Mouse (Mus musculus) olfactory bulb, adult 2 months (tissue): ENCODE results near the gene Rasgrp3.

Experiments used
- CTCF ChIP-seq: fragments of 200-500 bp; IDR thresholded peaks from 2 replicates; pipeline ENCODE4 v1.5.1; 2012; ENCODE audit warnings: low read depth, mild to moderate bottlenecking, low read length, moderate library complexity; ENCODE audit not compliant: insufficient read depth
- POLR2A ChIP-seq: fragments of 200-500 bp; IDR thresholded peaks from 2 replicates; pipeline ENCODE4 v1.6.1; 2012; ENCODE audit warnings: mild to moderate bottlenecking, low read depth, low read length, moderate library complexity; ENCODE audit not compliant: insufficient read depth

DNA sequence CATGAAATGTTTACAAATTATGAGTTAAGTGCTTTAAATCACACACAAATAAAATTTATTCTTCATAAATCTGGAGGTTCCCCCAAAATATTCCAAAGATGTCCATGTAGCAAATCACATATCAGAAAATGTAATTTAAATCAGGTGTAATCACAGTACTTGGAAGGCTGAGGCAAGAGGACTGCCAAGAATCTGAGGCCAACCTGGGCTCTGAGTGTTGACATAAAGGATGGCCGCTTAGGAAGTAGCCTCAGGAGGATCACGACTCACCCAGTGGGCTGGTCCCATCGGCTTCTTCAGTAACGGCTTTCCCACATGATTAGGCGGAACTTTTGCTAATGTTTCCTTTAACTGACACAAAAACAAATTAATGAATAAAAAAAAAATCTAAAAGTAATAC, 104.1 kb downstream of the Rasgrp3 start:
- TF ChIP-seq POLR2A (no peak), CTCF (no peak)
